Mouse (Mus musculus) cerebellum, adult 2 months (tissue): ENCODE data around the gene Phactr3.

ENCODE experiments used
- CTCF ChIP-seq: fragments of 200-500 bp; IDR thresholded peaks from 2 replicates; pipeline ENCODE4 v1.5.1; 2011; ENCODE audit warnings: low read depth, mild to moderate bottlenecking, control low read depth, low read length, moderate library complexity, borderline replicate concordance; ENCODE audit not compliant: insufficient read depth
- POLR2A ChIP-seq: fragments of 200-500 bp; IDR thresholded peaks from 2 replicates; pipeline ENCODE4 v1.6.1; 2011; ENCODE audit warnings: low read length, control low read depth, borderline replicate concordance; ENCODE audit not compliant: insufficient read depth

DNA sequence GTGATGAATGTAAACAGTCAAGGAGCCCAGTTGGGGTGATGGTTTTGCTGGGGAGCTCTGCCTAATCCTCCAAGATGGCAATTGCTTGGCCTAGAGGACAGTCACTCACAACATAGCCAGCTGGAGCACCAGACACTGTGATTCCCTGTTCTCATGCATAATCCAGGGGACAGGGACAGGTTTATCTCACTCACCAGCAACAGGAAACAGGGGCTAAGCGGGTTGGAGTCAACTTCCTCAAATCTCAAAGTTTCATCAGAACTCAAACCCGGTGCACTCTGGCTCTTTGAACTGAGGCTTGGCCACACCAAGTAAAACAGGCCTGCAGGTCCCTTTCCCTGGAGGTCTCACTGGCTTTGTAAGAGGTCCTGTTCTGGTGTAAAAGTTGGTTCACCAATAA lies 119.7 kb downstream of the Phactr3 start:
- TF ChIP-seq CTCF (no peak), POLR2A (no peak)
